Mouse (Mus musculus) frontal cortex, postnatal 25 days (tissue): ENCODE measurements around the gene Nedd9.

ENCODE experiments used
- DNase-seq, 2 experiments: peaks; one replicate each; pipeline ENCODE4 v3.0.0; 2022; ENCODE audit warnings: low spot score in 2 of 2

Gene Nedd9

DNA sequence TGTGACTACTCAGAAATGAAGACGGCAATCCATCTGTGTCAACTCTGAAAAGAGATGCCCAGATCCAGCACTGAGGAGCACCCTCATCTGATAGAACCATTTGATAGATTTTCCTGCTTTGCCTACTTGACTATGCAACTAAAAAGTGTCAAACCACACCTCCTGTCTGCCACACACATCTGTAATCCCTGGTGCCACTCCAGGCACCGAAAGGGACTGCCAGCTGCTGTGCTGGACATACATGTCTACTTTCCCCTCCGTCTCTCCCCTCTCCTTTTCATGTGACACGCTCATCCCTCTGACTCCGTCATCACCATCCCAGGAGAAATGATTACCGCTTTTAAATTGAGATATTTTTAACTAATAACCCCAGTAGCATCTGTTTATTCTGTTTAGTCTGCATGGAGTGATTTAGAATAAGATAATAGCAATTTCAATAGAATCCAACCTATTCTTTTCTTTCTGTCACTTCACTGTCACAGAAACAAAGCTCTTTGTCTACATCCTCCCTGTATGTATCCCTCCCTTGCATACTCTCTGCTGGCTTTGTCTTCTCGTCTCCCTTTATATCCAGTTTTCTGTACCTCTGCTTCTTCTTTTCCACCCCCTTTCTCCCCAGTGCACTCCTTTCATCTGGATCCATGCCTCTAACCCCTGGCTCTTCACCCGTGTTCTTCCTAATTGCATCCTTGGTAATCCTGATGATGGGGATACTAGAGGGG, 5.0 kb upstream of the Nedd9 start:
- no peak for DNase-seq

DNA sequence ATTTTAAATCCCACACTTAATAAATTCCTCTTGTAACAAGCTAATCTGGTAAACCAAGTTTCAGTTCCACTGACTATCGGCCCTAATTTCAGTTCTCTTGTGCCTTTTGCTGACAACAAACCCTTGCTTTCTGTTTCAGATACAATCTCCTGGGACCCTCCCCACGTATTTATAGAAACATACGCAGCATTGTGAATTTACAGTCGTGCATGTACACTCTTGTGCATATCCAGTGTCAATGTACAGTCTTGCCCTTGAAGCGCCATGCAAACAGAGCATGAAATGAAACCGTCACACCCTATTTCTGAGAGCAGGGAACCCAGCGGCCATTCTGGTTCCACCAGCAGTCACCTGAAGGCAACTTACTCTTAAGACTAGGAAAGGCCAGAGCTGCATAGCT, 4.4 kb upstream of the Nedd9 start:
- DNase-seq, result no peak

DNA sequence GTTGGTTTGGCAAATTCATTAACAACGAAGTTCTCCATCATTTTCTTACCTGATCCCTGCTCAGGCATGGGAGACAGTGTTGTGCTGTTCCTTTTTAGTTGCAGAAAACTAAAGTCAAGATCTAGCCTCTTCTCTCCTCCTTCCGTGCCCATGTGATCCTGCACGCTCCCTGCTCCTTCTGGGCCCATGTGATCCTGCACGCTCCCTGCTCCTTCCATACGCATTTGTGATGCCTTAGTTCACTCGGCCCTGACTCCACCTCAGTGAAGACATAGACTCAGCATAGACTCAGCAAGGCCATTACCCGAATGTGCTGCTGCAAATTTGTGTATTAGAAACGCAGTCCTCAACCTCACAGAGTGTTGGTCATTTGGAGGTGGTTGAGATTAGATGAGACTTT, 3.1 kb upstream of the Nedd9 start:
- no peak for DNase-seq

DNA sequence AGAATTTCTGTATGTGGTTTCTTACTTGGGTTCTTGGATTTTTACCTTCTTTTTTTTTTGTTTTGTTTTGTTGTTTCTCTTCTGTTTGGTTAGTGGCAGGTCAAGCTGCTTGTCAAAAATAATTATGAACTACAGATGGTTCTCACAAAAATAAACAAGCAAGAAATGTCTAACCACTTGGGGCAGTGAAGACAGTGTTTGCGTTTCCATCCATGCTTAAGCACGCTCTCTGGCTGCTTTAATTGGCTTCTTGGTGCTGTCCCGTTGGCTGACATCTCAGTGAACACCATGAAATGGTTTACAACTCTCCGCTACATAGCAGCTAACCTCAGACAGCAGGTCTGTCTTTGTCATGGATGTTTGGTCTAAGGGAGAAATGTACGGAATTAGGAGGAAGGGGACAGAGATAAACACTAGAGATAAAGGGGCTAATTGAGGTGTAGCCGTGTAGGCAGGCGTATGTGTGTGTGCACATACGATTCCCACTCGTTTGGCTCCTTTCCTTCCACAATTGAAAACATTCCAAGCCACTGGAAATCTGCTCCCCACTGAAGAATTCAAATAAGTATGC, 2.6 kb upstream of the Nedd9 start:
- DNase-seq, result no peak

DNA sequence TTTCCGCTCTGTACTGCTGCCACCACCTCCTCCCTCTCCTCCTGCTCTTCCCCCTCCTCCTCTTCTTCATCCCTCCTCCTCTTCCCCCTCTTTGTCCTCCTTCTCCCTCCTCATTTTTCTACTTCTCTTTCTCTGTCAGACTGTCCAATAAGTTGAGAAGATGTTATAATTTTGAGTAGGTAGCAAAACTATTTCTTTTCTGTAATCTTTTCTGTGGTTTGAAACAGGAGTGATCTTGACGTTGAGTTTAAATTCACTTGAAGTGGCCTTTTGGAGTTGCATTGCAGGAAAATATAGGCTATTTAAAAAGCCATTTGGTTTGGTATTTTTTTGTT, 214 bp upstream of the Nedd9 start:
- no peak for DNase-seq

DNA sequence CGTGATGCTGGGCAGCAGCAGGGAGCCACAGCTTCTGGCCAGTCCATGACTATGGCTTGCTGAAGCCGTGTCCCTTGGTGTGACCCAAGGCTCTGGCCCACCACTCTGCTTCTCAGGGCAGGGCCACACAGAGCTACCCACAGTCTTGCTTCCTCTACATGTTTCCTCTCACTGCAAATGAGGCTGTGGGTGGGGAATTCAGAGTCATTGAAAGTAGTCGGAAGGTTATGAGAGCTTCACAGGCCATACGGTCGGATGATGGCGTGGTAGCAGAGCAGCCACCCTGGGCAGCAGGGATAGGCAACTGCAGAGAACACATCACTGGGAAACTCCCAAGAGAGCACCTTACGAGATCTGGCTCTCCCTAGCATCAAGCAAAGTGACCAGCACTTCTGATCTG, 3.2 kb downstream of the Nedd9 start:
- no peak for DNase-seq

DNA sequence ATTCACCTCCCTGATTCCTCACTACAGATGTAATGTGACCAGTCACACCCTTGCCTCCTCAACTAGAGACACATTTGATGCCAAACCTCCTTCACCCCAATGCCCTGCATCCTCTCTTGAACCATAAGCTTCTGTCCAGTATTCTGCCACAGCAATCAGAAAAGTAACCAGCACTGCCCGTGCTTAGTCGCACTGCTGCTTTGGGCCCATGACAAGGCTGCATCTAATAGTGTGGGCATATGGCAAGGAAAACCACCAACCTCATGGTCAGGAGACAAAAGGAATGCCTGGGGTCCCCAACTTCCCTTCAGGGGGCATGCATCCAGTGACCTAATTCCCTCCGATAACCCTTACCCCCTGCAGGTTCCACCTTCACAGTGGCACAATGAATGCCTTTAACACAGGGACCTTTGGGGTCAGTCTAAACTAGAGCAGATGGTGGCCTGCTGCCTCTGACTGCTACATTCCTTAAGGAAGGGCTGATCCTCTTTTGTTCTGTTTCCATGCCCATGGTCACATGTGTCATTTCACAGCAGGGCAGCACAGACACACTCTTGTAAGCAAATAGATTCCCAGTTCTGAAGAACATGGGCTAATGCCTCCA, 4.7 kb downstream of the Nedd9 start:
- DNase-seq, result no peak

DNA sequence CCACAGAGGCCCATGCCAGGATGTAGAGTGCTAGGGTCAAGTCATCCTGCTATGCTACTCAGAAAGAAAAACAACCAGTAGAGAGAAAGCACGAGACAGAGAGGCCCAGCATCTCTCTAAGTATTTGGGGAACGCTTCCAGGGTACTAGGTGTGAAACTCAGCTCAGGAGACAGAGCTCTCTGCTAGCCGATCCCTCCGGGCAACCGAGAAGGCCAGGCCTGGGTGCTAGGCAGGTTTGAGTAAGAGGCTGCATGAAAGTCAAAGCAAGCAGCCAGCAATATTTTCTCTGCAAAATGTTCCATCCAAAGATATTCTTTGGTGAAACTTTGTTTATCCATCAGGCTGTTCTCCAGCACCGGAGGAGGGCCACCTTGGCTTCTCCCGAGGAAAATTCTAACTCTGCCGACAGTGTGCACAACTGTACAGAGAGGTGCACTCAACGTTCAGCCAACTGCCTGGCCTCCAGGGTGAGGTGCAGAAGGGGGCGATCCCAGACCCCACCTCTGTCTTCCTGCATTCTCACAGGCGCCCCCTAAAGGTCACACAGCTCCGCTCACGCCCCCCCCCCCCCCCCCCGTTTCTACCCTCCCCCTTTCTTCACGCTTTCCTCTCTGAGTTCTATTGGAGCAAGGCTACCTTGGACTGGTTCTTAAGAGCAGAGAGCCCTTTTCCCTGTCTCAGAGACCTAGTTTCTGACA, 7.3 kb downstream of the Nedd9 start:
- no peak for DNase-seq

DNA sequence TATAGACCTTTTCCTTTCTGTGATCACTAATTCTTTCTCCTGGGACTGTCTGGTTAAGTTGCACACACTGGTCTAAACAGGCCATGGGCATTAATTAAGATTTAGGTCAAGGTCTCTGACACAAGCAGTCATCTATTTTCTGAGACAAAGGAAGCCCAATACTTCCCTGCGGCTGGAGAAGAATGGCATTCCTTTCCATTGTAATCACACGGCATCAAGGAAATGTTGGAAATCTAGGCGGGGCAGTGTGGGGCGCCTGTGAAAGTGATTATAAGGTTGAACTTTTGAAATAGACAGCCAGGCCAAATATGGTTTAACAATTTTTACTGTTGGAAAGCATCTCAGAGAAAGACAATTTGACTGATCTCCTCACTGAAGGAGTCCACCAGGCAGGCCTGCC, 10.9 kb downstream of the Nedd9 start:
- DNase-seq, result no peak

DNA sequence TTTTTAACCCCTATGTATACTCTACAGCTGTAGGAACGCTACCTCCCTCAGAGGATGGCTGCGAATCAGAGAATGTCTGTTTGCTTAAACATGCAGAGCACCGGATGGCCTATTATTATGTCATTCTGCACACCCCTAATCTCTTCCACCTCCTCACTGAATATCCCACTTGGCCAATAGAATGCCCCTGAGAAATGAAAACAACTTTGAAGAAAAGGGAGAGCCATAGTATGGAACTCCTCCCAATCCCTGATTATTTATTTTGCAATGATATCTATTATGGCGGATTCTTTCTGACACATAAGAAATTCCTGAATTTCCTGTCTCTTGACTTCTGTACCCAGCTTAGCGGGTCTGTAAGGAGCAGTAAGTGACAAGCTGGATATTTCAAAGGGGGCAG, 12.8 kb downstream of the Nedd9 start:
- no peak for DNase-seq

DNA sequence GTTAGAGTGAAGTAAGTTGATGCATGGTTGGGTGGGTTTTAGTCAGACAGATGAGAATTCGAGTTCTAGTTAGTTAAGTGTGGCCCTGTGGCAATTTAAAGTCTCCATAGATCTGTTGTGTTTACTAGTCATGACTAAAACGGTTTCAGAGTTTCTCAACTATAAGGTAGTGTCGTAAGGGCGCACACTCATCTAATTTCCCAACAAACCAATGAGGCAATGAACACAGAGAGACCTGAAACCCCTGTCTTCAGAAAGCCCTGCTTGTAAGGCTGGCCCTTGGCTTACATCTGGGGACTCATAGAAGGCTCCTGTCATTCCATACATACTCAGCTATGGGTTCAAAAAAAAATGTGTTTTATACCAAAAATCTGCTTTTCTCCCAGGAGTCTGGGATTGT, 13.7 kb downstream of the Nedd9 start:
- DNase-seq, result no peak

DNA sequence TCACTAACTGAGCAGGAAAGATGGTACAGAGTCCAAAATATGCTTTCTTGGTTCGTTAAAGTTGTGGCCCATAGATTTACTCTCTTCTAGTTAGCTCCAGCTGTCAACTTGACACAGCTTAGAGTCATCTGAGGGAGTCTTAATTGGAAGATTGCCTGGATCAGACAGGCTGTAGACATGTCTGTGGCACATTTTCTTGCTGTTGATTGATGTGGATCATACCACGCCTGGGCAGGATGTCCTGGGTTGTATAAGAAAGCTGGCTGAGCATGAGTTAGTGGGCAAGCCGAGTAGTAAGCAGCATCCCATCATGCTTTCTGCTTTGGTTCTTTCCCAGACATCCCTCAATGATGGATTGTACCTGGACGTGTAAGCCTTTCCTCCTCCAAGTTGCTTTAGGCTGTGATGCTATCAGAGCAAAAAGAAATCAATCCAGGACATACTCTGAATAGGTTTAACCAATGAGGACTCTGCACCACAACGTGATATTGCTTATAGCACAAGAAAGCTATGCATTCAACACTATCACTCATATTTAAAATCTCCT, 14.2 kb downstream of the Nedd9 start:
- no peak for DNase-seq

DNA sequence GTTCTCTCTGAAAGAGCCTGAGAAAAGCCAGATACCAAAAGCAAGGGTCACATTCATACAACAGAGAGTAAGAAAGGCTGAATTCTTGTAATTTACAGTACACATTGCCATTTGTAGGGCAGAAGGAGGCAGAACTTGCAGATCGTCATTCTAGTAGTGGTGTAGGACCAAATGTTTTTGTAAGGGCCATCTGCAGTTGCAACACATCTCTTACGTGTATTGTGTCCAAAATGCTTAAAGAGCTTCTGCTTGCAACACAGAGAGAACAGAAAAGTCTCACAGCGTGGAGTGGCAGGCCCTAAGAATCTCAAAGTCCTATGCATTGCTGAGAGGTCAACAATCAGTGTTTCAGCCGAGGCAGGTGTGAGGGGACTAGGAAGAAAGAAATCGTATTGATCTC, 18.9 kb downstream of the Nedd9 start:
- DNase-seq, result no peak

DNA sequence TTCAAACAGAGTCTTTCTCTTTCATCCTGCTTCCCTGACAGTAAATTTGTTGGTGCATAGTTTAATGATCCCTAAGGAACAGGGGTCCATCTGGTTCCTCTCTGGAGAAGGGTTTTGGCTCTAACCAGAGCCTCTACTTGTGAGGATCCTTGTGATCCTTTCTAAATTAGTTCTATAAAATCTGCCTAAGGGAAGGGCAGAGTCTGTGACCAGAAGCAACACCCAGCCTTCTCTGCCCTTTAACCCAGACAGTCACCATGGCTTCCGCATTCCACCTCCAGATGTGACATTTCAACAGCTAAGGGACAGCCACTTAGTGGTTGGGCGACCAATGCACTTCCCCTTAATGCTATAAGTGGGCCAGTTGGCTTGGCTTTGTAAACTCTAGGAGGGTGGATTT, 20.1 kb downstream of the Nedd9 start:
- DNase-seq, result no peak

DNA sequence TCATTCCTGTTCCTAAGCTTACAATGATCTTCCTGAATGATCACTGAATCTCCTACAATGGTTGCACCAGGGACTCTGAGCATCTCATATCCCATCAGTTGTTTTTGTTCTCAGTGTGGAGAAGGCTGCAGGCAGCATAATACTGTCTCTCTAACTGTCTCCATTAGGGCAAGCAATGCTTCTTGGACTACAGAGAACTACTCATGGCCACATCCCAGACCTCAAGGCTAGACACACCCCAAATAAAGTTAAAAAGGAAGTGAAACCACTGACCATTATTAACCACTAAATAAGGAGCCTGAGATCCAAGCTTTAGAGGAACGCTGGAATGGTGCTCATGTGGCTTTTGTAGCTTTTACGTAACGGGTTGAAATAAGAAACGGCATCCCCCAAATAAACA, 20.5 kb downstream of the Nedd9 start:
- DNase-seq, result no peak

DNA sequence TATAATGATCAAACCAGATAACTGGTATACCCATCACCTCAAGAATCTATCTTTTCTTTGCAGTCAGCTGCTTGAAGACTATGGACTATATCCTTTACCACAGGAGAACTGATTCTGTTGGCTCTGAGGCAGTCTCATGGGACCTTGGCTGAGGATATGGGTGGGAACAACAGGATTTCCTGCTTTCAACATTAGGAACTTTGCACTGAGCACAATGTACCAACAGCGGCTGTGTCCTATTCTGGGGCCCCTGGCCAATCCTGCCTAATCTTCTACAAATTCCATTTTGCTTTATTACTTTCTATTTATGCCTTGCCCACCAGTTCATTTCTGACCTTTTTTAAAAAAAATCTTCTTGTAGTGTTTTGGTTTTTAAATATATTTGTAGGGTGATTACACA, 21.0 kb downstream of the Nedd9 start:
- no peak for DNase-seq

DNA sequence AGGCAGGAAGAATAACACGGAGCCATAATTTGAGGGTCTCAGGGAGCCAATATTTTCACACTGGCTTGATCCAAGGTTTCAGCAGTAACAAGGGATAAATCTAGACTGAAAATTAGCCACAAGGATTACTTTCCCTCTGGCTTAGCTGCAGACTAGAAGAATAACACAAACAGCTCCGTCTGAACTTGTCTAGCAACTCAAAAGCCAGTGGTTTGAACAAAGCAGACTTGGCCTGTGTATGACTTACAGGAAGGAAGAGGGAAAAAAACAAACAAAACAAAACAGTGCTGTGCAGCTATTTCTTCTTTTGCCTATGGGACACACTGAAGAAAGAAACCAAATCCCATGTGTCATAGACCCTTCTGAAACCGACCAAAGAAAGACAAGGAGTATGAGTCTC, 25.7 kb downstream of the Nedd9 start:
- DNase-seq, result no peak

DNA sequence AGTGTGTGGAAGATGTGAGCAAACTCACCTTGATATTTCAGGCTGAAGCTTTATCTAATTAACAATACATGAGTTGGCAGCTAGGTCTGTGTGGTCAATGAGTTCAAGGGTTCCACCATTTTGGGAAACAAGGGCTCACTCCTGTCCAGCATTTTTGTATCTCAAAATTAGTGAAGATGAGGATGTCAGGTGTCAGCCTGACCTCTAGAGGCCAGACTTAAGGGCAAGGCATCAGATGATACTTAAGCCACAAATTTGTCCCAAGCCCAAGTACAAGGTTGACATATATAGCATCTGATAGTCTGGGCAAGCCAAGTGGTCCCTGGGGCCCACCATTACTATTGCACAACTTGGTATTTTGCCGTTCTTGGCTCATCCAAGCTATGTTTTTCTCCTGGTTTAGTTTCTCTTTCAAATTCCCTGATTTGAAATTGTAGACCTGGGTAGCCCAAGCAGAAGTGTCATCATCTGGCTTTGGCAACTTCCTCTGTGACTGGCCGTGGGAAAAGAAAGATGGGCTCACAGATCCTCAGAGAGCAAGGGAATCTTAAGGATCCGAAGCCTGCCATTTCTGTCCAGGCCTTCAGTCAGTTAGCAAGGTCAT, 27.4 kb downstream of the Nedd9 start:
- no peak for DNase-seq

DNA sequence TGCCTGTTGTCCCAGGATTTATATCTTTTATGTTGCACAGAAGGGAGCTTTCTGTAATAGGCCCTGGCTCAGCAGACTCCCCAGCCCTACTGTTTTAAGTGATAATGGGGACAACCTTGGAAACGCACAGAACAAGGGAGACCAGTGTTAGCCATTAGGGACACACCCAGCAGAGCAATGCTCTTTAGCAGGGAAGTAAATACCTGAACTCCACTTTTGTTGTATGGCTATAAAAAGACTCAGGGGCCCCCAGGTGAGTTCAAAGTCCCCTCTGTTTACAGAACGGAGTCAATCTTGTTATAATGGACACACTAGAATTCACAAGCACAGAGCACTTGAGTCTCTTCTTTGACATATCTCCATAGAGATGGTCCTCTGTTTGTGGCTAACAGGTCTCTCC, 28.5 kb downstream of the Nedd9 start:
- DNase-seq, result no peak

DNA sequence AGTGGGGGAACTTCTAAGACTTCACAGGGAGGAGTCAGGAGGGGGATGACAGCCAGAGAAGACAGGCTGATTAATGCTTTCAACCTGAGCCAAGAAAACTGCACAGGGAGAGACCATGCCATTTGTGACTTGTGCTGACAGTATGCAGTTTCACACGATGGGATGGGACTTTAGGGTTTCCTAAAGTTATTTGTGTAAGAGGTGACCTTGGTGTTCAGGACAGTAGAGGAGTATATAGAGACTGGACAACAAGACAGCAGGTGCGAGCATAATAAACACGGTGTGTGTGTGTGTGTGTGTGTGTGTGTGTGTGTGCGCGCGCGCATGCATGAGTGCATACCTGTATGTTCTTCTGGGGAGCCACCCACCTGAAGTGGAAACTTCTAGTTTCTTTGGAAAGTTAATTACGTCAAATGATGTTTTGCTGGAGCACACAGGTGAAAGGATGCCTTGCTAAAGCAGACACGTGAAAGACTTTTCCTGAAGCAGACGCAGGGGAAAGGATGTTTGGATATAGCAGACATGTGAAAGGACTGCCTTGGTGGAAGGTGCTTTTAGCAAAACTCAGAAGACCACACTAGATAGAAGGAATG, 29.3 kb downstream of the Nedd9 start:
- no peak for DNase-seq

DNA sequence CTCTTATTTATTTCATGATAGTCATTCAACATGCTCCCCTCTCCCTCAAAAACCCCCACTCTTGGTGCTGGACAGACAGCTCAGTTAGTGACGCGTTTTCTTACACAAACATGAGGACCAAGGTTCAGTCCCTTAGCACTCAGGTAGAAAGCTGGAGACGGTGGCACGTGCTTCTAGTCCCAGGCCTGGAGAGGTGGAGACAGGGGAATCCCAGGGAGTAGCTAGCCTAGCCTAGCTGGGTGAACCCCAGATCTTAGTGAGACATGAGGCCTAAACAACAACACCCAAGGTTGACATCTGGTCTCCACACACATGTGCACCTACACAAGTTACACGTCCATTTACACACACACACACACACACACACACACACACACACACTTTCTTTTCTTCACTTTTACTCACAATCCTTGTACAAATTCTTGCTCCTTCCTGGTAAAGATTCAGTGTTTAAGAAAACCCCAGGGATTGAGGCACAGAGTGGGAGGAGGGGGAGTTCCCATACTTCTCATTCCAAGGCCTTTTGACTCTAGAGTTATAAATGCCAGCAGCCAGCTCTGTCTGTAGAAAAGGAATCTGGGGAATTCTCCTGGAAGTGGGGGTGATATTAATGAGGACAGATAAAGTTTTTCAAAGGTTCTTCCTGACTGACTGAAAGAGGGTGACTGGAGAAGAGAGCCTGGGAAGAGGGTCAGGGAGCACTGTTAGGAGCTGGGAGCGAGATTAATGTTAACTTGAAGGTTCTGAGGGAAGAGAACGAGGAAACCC, 29.9 kb downstream of the Nedd9 start:
- no peak for DNase-seq
